Mouse (Mus musculus) CD8-positive naive resting alpha-beta T cell, adult 2 months (primary cell): Measurements from ENCODE around the gene Serpine2.

Source experiments
- DNase-seq, 2 experiments: peaks; one replicate each; pipeline ENCODE4 v3.0.0; 2022; ENCODE audit warnings: low read depth in 2 of 2, low spot score in 2 of 2

Serpine2 gene

GRCm38 (mm10) chr1:79815446-79815845, 45.5 kb downstream of the Serpine2 start:
- no peak for DNase-seq

GRCm38 (mm10) chr1:79809447-79809846, 51.5 kb downstream of the Serpine2 start:
- DNase-seq, result no peak

- no peak for DNase-seq
These were observed 54.1 kb downstream of the Serpine2 start for GRCm38 (mm10) chr1:79806865-79807264.

GRCm38 (mm10) chr1:79803614-79804013, 57.4 kb downstream of the Serpine2 start:
- DNase-seq, result no peak

- DNase-seq, result no peak
These were observed 58.0 kb downstream of the Serpine2 start for GRCm38 (mm10) chr1:79802858-79803427.

GRCm38 (mm10) chr1:79797084-79797483, 63.9 kb downstream of the Serpine2 start:
- DNase-seq, result no peak

- DNase-seq, result no peak
These were observed 74.6 kb downstream of the Serpine2 start for GRCm38 (mm10) chr1:79786267-79786927.

- DNase-seq, result peak in 1 of 2 experiments; percentile 16
These were observed 78.5 kb downstream of the Serpine2 start for GRCm38 (mm10) chr1:79782433-79782832.

GRCm38 (mm10) chr1:79778011-79778410, 83.0 kb downstream of the Serpine2 start:
- no peak for DNase-seq

GRCm38 (mm10) chr1:79775927-79776458, 85.0 kb downstream of the Serpine2 start, which contains the start of the genes Mrpl44 and Wdfy1:
Gene Mrpl44, plus strand, starts transcription at chr1:79776018.
Gene Wdfy1, minus strand, starts transcription at chr1:79776143.
- peak; percentile 97 to 99 for DNase-seq

- DNase-seq, result no peak
These were observed 86.7 kb downstream of the Serpine2 start for GRCm38 (mm10) chr1:79774164-79774780.

GRCm38 (mm10) chr1:79768231-79768630, 92.7 kb downstream of the Serpine2 start:
- no peak for DNase-seq

GRCm38 (mm10) chr1:79764483-79764882, 96.5 kb downstream of the Serpine2 start:
- DNase-seq, result no peak

GRCm38 (mm10) chr1:79764031-79764430, 96.9 kb downstream of the Serpine2 start:
- DNase-seq, result no peak

- no peak for DNase-seq
These were observed 98.4 kb downstream of the Serpine2 start for GRCm38 (mm10) chr1:79762282-79763250.

- no peak for DNase-seq
These were observed 99.1 kb downstream of the Serpine2 start for GRCm38 (mm10) chr1:79761917-79762271.

GRCm38 (mm10) chr1:79761106-79761916, 99.7 kb downstream of the Serpine2 start:
- peak; percentile 54 to 56 for DNase-seq

GRCm38 (mm10) chr1:79760656-79761055, 100.3 kb downstream of the Serpine2 start:
- DNase-seq, result no peak

- no peak for DNase-seq
These were observed 101.5 kb downstream of the Serpine2 start for GRCm38 (mm10) chr1:79759436-79759972.

- no peak for DNase-seq
These were observed 102.0 kb downstream of the Serpine2 start for GRCm38 (mm10) chr1:79759006-79759405.
